Mouse (Mus musculus): ENCODE data around the gene Chchd6. TPM values are rescaled to one million over a fixed set of nuclear protein-coding genes. Genes with fewer than 3 reads are reported as not detected.

Chchd6 gene
- polyA plus RNA-seq, 1 experiment: 7.4 TPM

DNA sequence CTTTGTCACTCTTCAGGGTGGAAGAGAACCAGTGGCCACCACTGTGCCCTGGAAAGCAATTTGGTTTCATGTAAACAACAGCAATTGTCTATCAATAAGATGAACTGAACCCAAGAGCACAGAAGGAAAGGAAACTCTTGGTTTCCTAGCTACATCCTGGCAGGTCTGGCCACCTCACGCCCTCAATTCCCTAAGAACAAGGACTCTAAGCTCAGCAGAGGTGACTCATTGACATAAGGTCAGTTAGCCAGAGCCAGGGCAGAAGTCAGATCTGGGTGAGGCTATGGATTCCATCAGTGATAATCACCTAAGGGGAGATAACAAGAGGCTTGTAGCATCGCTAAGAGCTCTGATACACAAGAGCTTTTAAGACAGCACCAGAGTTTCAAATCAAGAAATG, 137.9 kb downstream of the Chchd6 start:
- no peaks in the 10 kb centered on the region for H3K4me1 ChIP-seq (ENCODE audit: control insufficient read depth, insufficient read depth, insufficient read length)
- H3K36me3 ChIP-seq (ENCODE audit: control insufficient read depth, insufficient read depth, low read length): no peaks in the 10 kb centered on the region
- H3K27ac ChIP-seq (ENCODE audit: insufficient read depth, low read length): no peak overlapping the region
- DNase-seq (ENCODE audit: low read depth in 1 of 2, low spot score in 2 of 2): no peak
- H3K4me3 ChIP-seq (ENCODE audit: extremely low read depth, insufficient read depth, insufficient read length): no peak overlapping the region
- H3K27me3 ChIP-seq (ENCODE audit: control insufficient read depth, insufficient read depth, low read length): no peaks in the 10 kb centered on the region
- no peak for TF ChIP-seq POLR2A (IDR thresholded peaks at IDR 0.05; ENCODE audit: low read depth, low read length)
- TF ChIP-seq CTCF (IDR thresholded peaks at IDR 0.05; ENCODE audit: extremely low read depth, insufficient read depth, insufficient read length, insufficient replicate concordance): no peak
- WGBS: 92% methylated on average over 2 of the region's 2 CpGs

GRCm38 (mm10) chr6:89456409-89456961, 139.0 kb downstream of the Chchd6 start:
- H3K4me3 ChIP-seq (ENCODE audit: extremely low read depth, insufficient read depth, insufficient read length): no peak overlapping the region
- TF ChIP-seq CTCF (IDR thresholded peaks at IDR 0.05; ENCODE audit: extremely low read depth, insufficient read depth, insufficient read length, insufficient replicate concordance) (no peak), POLR2A (IDR thresholded peaks at IDR 0.05; ENCODE audit: low read depth, low read length) (no peak)
- H3K4me1 ChIP-seq (ENCODE audit: control insufficient read depth, insufficient read depth, insufficient read length): no peaks in the 10 kb centered on the region
- H3K27ac ChIP-seq (ENCODE audit: insufficient read depth, low read length): no peak overlapping the region
- H3K27me3 ChIP-seq (ENCODE audit: control insufficient read depth, insufficient read depth, low read length): no peaks in the 10 kb centered on the region
- no peak for DNase-seq (ENCODE audit: low read depth in 1 of 2, low spot score in 2 of 2)
- no peaks in the 10 kb centered on the region for H3K36me3 ChIP-seq (ENCODE audit: control insufficient read depth, insufficient read depth, low read length)
- 92% methylated on average over 1 of the region's 1 CpGs for WGBS

GRCm38 (mm10) chr6:89455523-89456000, 139.9 kb downstream of the Chchd6 start:
- H3K4me3 ChIP-seq (ENCODE audit: extremely low read depth, insufficient read depth, insufficient read length): no peak overlapping the region
- H3K36me3 ChIP-seq (ENCODE audit: control insufficient read depth, insufficient read depth, low read length): no peaks in the 10 kb centered on the region
- no peaks in the 10 kb centered on the region for H3K4me1 ChIP-seq (ENCODE audit: control insufficient read depth, insufficient read depth, insufficient read length)
- H3K27ac ChIP-seq (ENCODE audit: insufficient read depth, low read length): no peak overlapping the region
- no peak for TF ChIP-seq CTCF (IDR thresholded peaks at IDR 0.05; ENCODE audit: extremely low read depth, insufficient read depth, insufficient read length, insufficient replicate concordance)
- no peak for TF ChIP-seq POLR2A (IDR thresholded peaks at IDR 0.05; ENCODE audit: low read depth, low read length)
- DNase-seq (ENCODE audit: low read depth in 1 of 2, low spot score in 2 of 2): no peak
- H3K27me3 ChIP-seq (ENCODE audit: control insufficient read depth, insufficient read depth, low read length): no peaks in the 10 kb centered on the region
- WGBS: 46% methylated on average over 4 of the region's 4 CpGs

DNA sequence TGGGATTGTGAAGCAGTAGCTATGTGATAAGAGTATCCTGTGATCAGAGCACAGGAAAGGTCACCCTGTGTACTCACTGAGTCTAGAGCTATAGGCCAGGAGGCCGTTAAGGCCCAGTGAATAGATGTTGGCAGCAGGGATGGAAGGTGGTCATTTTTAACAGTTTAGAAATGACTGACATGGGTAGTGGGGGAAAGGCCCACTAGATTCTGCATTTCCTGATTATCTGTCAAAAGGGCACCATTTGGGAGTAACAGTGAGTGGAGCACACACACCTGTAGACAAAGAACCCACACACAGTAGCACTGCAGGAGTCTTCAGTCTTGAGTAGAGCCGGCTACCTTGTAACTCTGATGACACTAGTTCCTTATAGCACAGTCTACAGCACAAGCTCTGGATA, 141.0 kb downstream of the Chchd6 start:
- H3K4me3 ChIP-seq (ENCODE audit: extremely low read depth, insufficient read depth, insufficient read length): no peak overlapping the region
- no peaks in the 10 kb centered on the region for H3K36me3 ChIP-seq (ENCODE audit: control insufficient read depth, insufficient read depth, low read length)
- H3K27me3 ChIP-seq (ENCODE audit: control insufficient read depth, insufficient read depth, low read length): no peaks in the 10 kb centered on the region
- no peaks in the 10 kb centered on the region for H3K4me1 ChIP-seq (ENCODE audit: control insufficient read depth, insufficient read depth, insufficient read length)
- TF ChIP-seq POLR2A (IDR thresholded peaks at IDR 0.05; ENCODE audit: low read depth, low read length): no peak
- WGBS: 95% methylated on average over 2 of the region's 2 CpGs
- H3K27ac ChIP-seq (ENCODE audit: insufficient read depth, low read length): no peak overlapping the region
- DNase-seq (ENCODE audit: low read depth in 1 of 2, low spot score in 2 of 2): no peak

DNA sequence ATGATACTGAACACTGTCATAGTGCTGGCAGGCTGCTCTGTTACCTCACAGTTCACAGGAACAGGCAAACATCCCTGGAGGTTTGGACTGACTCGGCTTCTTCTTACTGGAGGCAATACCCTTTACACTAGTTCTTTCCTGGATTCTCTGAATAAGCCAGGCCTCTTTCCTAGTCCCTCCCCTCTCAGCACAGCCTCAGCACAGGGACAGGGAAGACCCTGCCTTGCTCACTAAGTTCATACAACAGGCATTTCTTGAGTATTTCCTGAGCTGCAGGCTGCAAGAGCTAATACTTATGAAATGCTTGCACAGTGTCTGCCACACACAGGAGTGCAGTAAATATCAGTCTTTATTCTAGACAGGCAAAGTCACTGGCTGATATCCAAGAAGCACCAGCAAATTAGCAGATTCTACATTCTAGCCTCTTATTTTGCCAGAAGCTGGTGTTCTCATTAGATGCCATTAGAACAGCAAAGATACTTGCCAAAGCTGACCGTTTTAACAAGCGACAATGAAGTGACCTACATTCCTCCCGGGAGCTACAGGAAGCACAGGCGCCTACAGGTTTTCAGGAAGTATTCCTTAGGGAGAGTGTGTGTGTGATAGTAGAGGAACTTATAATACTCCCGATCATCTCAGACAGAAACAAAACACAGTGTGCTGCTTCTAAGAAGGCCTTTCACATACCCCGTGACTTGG, 142.3 kb downstream of the Chchd6 start:
- 86% methylated on average over 7 of the region's 7 CpGs for WGBS
- TF ChIP-seq POLR2A (IDR thresholded peaks at IDR 0.05; ENCODE audit: low read depth, low read length) (no peak), CTCF (IDR thresholded peaks at IDR 0.05; ENCODE audit: extremely low read depth, insufficient read depth, insufficient read length, insufficient replicate concordance) (no peak)
- no peak overlapping the region for H3K4me3 ChIP-seq (ENCODE audit: extremely low read depth, insufficient read depth, insufficient read length)
- no peaks in the 10 kb centered on the region for H3K36me3 ChIP-seq (ENCODE audit: control insufficient read depth, insufficient read depth, low read length)
- DNase-seq (ENCODE audit: low read depth in 1 of 2, low spot score in 2 of 2): no peak
- no peaks in the 10 kb centered on the region for H3K4me1 ChIP-seq (ENCODE audit: control insufficient read depth, insufficient read depth, insufficient read length)
- H3K27ac ChIP-seq (ENCODE audit: insufficient read depth, low read length): no peak overlapping the region
- H3K27me3 ChIP-seq (ENCODE audit: control insufficient read depth, insufficient read depth, low read length): no peaks in the 10 kb centered on the region

DNA sequence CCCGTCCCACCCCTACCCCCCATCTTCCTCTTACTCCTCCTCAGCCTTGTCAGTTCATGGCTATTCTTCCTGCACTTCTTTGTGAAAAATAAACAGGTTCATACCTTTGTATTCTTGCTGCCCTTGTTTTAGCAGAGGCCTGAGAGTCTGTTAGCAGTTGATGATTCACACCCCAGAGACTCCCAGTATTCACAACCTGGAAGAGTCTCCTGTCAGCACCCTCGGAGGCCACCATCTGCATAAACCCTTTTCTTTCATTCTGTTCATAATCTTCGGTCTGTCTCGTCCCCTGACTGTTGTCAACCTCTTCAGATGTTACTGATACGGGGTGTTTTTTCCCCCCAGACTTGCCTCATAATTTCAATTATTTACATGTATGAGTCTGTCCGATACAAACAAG, 143.1 kb downstream of the Chchd6 start:
- no peaks in the 10 kb centered on the region for H3K4me1 ChIP-seq (ENCODE audit: control insufficient read depth, insufficient read depth, insufficient read length)
- H3K27me3 ChIP-seq (ENCODE audit: control insufficient read depth, insufficient read depth, low read length): no peaks in the 10 kb centered on the region
- TF ChIP-seq POLR2A (IDR thresholded peaks at IDR 0.05; ENCODE audit: low read depth, low read length): no peak
- no peak for TF ChIP-seq CTCF (IDR thresholded peaks at IDR 0.05; ENCODE audit: extremely low read depth, insufficient read depth, insufficient read length, insufficient replicate concordance)
- no peak for DNase-seq (ENCODE audit: low read depth in 1 of 2, low spot score in 2 of 2)
- H3K27ac ChIP-seq (ENCODE audit: insufficient read depth, low read length): no peak overlapping the region
- WGBS: 93% methylated on average over 6 of the region's 6 CpGs
- no peak overlapping the region for H3K4me3 ChIP-seq (ENCODE audit: extremely low read depth, insufficient read depth, insufficient read length)
- H3K36me3 ChIP-seq (ENCODE audit: control insufficient read depth, insufficient read depth, low read length): no peaks in the 10 kb centered on the region

- Histone ChIP-seq H3K27me3 (ENCODE audit: control insufficient read depth, insufficient read depth, low read length) (no peaks in the 10 kb centered on the region), H3K27ac (ENCODE audit: insufficient read depth, low read length) (no peak overlapping the region), H3K36me3 (ENCODE audit: control insufficient read depth, insufficient read depth, low read length) (no peaks in the 10 kb centered on the region), H3K4me3 (ENCODE audit: extremely low read depth, insufficient read depth, insufficient read length) (no peak overlapping the region), H3K4me1 (ENCODE audit: control insufficient read depth, insufficient read depth, insufficient read length) (no peaks in the 10 kb centered on the region; the same call in 1 of the 2 replicates)
- DNase-seq (ENCODE audit: low read depth in 1 of 2, low spot score in 2 of 2): no peak
- no peak for TF ChIP-seq POLR2A (IDR thresholded peaks at IDR 0.05; ENCODE audit: low read depth, low read length)
- TF ChIP-seq CTCF (IDR thresholded peaks at IDR 0.05; ENCODE audit: extremely low read depth, insufficient read depth, insufficient read length, insufficient replicate concordance): no peak
- 42% methylated on average over 3 of the region's 3 CpGs for WGBS
Observed at GRCm38 (mm10) chr6:89448736-89449135, 146.7 kb downstream of the Chchd6 start.
